Mouse (Mus musculus) MEL (cell line): Measurements from ENCODE around the gene Ypel4.

Experiments
- CHD2 ChIP-seq: IDR thresholded peaks from 2 replicates; pipeline ENCODE4 v1.6.1; 2011; ENCODE audit warnings: low read length, improper control_type of control experiment
- CTCF ChIP-seq, 3 experiments: IDR thresholded peaks in 2 of 3; conservative IDR thresholded peaks in 1 of 3; 2 replicates each; pipeline ENCODE4 v1.5.1; 2011 to 2012; ENCODE audit warnings: low read length in 3 of 3, low read depth in 2 of 3, mild to moderate bottlenecking in 2 of 3, improper control_type of control experiment in 1 of 3, inconsistent platforms in 1 of 3, mixed read lengths in 1 of 3, moderate library complexity in 1 of 3; ENCODE audit not compliant: control insufficient read depth in 1 of 3, insufficient read depth in 1 of 3, poor library complexity in 1 of 3, severe bottlenecking in 1 of 3
- EP300 ChIP-seq, 2 experiments: IDR thresholded peaks; 2 replicates each; pipeline ENCODE4 v1.6.1; 2011; ENCODE audit warnings: improper control_type of control experiment in 2 of 2, low read length in 2 of 2, low read depth in 1 of 2, mild to moderate bottlenecking in 1 of 2
- ETS1 ChIP-seq: IDR thresholded peaks from 2 replicates; pipeline ENCODE4 v1.6.1; 2012; ENCODE audit warnings: low read depth, mild to moderate bottlenecking, inconsistent platforms, low read length, improper control_type of control experiment, moderate library complexity
- JUND ChIP-seq: IDR thresholded peaks from 2 replicates; pipeline ENCODE4 v1.6.1; 2011; ENCODE audit warnings: low read depth, mild to moderate bottlenecking, improper control_type of control experiment, low read length
- MAFK ChIP-seq: IDR thresholded peaks from 2 replicates; pipeline ENCODE4 v1.6.1; 2011; ENCODE audit warnings: low read depth, mild to moderate bottlenecking, low read length, improper control_type of control experiment, borderline replicate concordance
- MAX ChIP-seq: IDR thresholded peaks from 2 replicates; pipeline ENCODE4 v1.6.1; 2011; ENCODE audit warnings: low read length, improper control_type of control experiment
- MXI1 ChIP-seq: IDR thresholded peaks from 2 replicates; pipeline ENCODE4 v1.6.1; 2011; ENCODE audit warnings: mild to moderate bottlenecking, low read depth, low read length, improper control_type of control experiment
- MYC ChIP-seq: IDR thresholded peaks from 2 replicates; pipeline ENCODE4 v1.6.1; 2011; ENCODE audit warnings: low read depth, mild to moderate bottlenecking, low read length, improper control_type of control experiment, moderate library complexity
- POLR2A ChIP-seq, 2 experiments: IDR thresholded peaks; 2 replicates each; pipeline ENCODE4 v1.6.1; 2011 to 2012; ENCODE audit warnings: low read length in 2 of 2, mild to moderate bottlenecking in 2 of 2, control low read depth in 1 of 2, improper control_type of control experiment in 1 of 2, low read depth in 1 of 2, moderate library complexity in 1 of 2; ENCODE audit not compliant: control insufficient read depth in 1 of 2, insufficient read depth in 1 of 2, poor library complexity in 1 of 2
- POLR2AphosphoS2 ChIP-seq: IDR thresholded peaks from 2 replicates; pipeline ENCODE4 v1.6.1; 2011; ENCODE audit warnings: low read length, improper control_type of control experiment
- TCF12 ChIP-seq: IDR thresholded peaks from 2 replicates; pipeline ENCODE4 v1.6.1; 2014; ENCODE audit warnings: low read depth, mild to moderate bottlenecking, inconsistent platforms, low read length, improper control_type of control experiment, moderate library complexity
- USF1 ChIP-seq: IDR thresholded peaks from 2 replicates; pipeline ENCODE4 v1.6.1; 2014; ENCODE audit warnings: low read depth, mild to moderate bottlenecking, inconsistent platforms, low read length, improper control_type of control experiment, moderate library complexity
- ZKSCAN1 ChIP-seq: IDR thresholded peaks from 2 replicates; pipeline ENCODE4 v1.6.1; 2012; ENCODE audit warnings: low read depth, mild to moderate bottlenecking, inconsistent platforms, low read length, improper control_type of control experiment, moderate library complexity

DNA sequence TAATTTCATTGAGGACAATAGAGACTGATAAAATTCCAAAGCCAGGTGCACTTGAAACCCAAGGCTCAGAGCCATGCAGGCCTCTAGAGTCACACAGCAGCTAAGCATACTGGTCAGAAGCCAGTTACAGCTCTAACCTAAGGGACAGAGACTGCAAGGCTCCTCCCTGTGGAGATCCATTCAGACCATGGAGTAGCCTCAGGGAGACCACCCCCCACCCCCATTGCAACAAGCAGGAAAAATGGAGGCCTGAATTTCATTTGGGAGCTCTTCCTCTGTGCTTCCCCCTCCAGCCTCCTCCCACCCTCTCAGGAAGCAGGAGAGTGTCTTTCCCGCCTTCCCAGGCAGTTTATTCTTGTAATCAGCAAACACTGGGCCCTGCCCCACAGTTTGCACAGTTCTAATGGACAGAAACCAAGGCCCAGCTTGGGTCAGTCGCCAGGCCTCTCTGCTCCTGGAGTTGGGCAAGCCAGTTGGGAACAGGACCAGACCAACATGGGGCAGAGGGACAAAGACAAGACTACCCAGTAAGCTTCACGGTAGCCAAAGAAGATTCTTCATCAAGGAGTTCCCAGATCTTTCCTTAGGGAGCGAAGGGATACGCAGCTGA lies 8.1 kb downstream of the Ypel4 start:
- TF ChIP-seq CHD2 (no peak), ETS1 (no peak), CTCF (IDR thresholded peaks at IDR 0.05 in 2 of 3, conservative IDR thresholded peaks at IDR 0.05 in 1 of 3; ENCODE audit: control insufficient read depth in 1 of 3, insufficient read depth in 1 of 3, low read depth in 2 of 3, low read length in 3 of 3, poor library complexity in 1 of 3, severe bottlenecking in 1 of 3) (no peak), POLR2A (IDR thresholded peaks at IDR 0.05; ENCODE audit: control insufficient read depth in 1 of 2, insufficient read depth in 1 of 2, low read depth in 1 of 2, low read length in 2 of 2, poor library complexity in 1 of 2) (no peak), MAFK (no peak), EP300 (IDR thresholded peaks at IDR 0.05; ENCODE audit: low read depth in 1 of 2, low read length in 2 of 2) (no peak), ZKSCAN1 (no peak), JUND (no peak), USF1 (no peak), MYC (no peak), TCF12 (no peak), MAX (no peak), POLR2AphosphoS2 (no peak), MXI1 (no peak)
